Mouse (Mus musculus) embryonic facial prominence, embryonic 10.5 days (tissue): ENCODE measurements around the gene Pnmal1. TPM values are rescaled to one million over a fixed set of nuclear protein-coding genes. Genes with fewer than 3 reads are reported as not detected.
A peak's percentile ranks its signal among the peaks of the same experiment; 100 is the strongest.

Experiments used
- DNase-seq: peaks from one replicate; pipeline ENCODE4 v3.0.0-alpha.2; 2017; ENCODE audit warnings: low spot score
- H3K27ac ChIP-seq: fragments of 300-500 bp; sonication (generic); replicated peaks from 2 replicates; pipeline ENCODE4 v1.5.1; 2016; ENCODE audit warnings: mild to moderate bottlenecking
- H3K27me3 ChIP-seq: fragments of 300-500 bp; sonication (generic); replicated peaks from 2 replicates; pipeline ENCODE4 v1.6.1; 2016; ENCODE audit warnings: low read depth, mild to moderate bottlenecking; ENCODE audit not compliant: poor library complexity, severe bottlenecking
- H3K36me3 ChIP-seq: fragments of 300-500 bp; sonication (generic); replicated peaks from 2 replicates; pipeline ENCODE4 v1.6.1; 2016; ENCODE audit warnings: mild to moderate bottlenecking, moderate library complexity
- H3K4me1 ChIP-seq: fragments of 300-500 bp; sonication (generic); 2 replicates; pipeline ENCODE4 v1.6.1; 2016
- H3K4me3 ChIP-seq: fragments of 300-500 bp; sonication (generic); 2 replicates; pipeline ENCODE4 v1.5.1; 2016; ENCODE audit warnings: mild to moderate bottlenecking, moderate library complexity
- H3K9me3 ChIP-seq: fragments of 300-500 bp; sonication (generic); 2 replicates; pipeline ENCODE4 v1.6.1; 2016; ENCODE audit warnings: mild to moderate bottlenecking
- WGBS: fragments of 180-500 bp; shearing (Covaris S2); methylation state at CpG from one replicate; pipeline ENCODE4 v1.1.7; 2016; 5-methylcytosine and 5-hydroxymethylcytosine counted together
- polyA plus RNA-seq: library from polyadenylated mRNA; unstranded; fragments of >200 nt; fragmentation: Nextera tagmentation; extraction: Ambion mirVana; gene quantifications from 2 replicates; pipeline ENCODE4 v1.2.1, GENCODE M21; 2016

Gene Pnmal1
- polyA plus RNA-seq, 1 experiment from 2014 or later: 4.0 TPM

DNA sequence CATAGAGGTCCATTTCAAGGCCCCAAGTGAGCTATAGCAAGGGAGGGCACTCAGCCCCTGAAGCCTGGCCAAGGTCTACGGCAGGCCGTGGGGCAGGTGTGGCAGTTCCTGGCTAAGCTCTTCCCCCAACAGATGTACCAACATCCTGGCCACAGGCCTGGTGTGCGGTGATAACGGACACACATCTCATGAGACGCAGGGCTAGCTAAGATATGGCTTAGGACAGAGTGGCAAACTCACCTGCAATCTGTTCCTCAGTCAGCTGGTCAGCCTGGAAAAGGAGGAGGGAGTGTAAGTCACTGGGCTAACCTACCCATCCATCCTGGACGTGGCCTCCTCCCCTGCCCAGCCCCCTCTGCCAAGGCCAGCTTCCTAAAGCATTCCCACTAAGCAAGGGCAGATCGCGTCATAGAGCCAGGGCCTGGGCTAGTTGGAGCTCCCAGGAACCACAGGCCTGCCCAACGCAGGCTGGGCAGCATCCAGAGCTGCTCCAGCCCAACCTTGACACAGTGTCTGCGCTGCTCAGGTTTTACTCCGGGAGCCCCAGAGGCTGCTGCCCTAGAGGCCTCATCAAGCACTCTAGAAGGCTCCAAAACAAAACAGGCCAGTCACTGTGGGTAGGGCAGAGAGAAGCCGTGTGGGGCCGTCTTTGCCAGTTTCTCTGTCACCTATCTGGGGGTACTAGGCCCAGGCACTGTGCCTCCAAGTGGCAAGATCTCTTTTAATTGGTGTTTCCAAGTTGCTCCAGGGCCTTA, 39.9 kb upstream of the Pnmal1 start:
- H3K27ac ChIP-seq: peak overlapping the region; percentile 40
- 0 out of 2 replicates have a peak overlapping the region, but pooled peaks have one; percentile 23 for H3K4me3 ChIP-seq
- 91% methylated on average over 13 of the region's 13 CpGs for WGBS
- no peaks in the 10 kb centered on the region for H3K9me3 ChIP-seq
- no peak for DNase-seq
- H3K36me3 ChIP-seq: peaks cover 75% of the 10 kb centered on the region
- H3K27me3 ChIP-seq: no peaks in the 10 kb centered on the region
- peaks cover 51% of the 10 kb centered on the region for H3K4me1 ChIP-seq

DNA sequence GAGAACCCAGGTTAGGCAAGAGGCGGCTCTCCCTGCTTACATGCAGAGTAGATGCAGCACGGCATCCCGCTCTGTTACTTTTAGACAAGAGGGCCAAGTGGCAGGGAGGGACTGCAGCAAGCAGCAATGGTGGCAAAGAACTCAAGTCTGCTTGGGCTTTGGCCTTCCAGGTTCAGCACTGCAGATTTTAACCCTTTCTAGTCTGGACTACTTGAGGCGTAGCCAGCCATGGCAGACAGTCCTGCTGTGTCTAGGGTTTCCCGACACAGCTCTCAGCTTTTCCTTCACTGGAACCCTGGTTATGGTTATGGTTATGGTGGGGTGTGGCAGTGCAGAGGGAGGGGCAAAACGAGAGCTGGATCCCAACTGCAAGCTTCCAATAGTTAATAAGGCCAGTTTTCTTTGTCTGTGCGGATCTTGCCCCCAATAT, 39.3 kb upstream of the Pnmal1 start:
- DNase-seq: no peak
- Histone ChIP-seq H3K36me3 (peaks cover 69% of the 10 kb centered on the region), H3K27me3 (no peaks in the 10 kb centered on the region), H3K4me1 (peaks cover 51% of the 10 kb centered on the region), H3K4me3 (0 out of 2 replicates have a peak overlapping the region, but pooled peaks have one; percentile 23), H3K27ac (peak overlapping the region; percentile 40), H3K9me3 (no peaks in the 10 kb centered on the region)
- WGBS: 84% methylated on average over 7 of the region's 7 CpGs

DNA sequence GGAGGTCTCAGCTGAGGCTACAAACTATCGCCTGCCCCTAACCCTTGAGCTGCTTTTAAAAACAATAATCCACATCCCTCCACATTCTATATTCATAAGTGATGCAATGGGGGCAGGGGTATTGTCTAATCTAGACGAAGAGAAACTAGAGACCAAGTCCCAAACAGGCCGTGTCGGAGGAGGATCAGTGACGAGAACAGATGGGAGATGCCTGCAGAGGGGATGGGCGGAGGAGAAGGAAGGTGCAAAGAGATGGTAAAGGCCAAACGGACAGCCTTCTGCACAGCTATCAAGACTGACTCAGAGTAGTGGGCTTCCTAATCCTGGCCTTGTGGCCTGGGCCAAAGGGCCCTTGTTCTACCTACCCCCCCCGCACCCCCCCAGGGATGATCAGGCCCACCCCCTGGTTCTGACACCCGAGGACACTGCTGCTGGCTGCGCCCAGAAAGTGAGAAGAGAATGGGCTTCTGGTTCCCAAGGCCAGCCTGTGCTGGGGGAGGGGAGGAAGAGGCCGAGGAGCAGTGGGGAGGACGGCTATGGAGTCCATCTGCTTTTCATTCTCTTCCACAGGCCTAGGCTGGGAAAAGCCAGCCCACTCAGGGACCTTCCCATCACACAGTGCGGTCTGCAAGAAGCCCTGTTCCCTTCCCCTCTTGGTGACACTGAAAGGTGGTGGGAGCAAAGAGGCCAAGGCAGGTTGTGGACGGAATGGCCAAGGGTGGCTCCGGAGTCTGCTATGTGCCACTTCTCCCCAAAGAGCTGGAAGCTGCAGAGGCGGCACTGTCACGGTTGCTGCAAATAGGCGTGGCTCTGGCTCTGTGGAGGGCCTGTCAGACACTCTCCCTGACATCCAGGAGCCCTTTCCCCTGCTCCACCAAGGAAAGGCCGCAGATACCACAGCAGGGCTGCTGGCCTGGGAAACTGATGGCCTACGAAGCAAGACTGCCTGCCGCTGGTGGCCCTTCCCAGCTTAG, 38.4 kb upstream of the Pnmal1 start:
- Histone ChIP-seq H3K4me1 (peaks cover 51% of the 10 kb centered on the region), H3K27me3 (no peaks in the 10 kb centered on the region), H3K27ac (peak overlapping the region; percentile 98), H3K36me3 (peaks cover 60% of the 10 kb centered on the region), H3K4me3 (peak overlapping the region; percentile 96), H3K9me3 (no peaks in the 10 kb centered on the region)
- DNase-seq: peak; percentile 69
- whole genome bisulfite sequencing: 47% methylated on average over 21 of the region's 21 CpGs

DNA sequence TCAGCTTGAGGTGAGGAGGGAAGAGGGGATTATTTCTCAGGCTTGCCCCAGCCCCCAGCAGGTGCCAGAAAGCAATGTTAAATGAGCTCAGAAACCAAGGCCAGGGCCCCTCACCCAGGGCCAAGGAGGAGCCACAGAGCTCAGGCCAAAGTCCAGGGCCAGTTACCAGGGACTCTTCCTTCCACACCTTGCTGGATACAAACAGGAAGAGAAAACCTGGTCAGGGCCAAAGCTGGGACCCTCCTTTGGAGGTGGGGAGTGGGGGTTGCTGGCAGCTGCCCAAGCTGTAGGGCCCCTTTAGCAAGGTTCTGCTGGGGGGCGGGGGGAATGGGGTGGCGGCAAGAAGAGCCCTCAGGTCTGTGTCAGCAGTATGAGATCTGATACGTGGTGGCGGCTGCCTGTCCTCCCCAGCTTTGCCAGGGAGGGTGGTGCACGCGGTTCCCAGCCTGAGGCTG, 37.6 kb upstream of the Pnmal1 start:
- peaks cover 51% of the 10 kb centered on the region for H3K4me1 ChIP-seq
- no peak for DNase-seq
- H3K27ac ChIP-seq: peak overlapping the region; percentile 98
- H3K9me3 ChIP-seq: no peaks in the 10 kb centered on the region
- H3K4me3 ChIP-seq: peak overlapping the region; percentile 96
- no peaks in the 10 kb centered on the region for H3K27me3 ChIP-seq
- H3K36me3 ChIP-seq: peaks cover 52% of the 10 kb centered on the region
- WGBS: 59% methylated on average over 6 of the region's 6 CpGs

DNA sequence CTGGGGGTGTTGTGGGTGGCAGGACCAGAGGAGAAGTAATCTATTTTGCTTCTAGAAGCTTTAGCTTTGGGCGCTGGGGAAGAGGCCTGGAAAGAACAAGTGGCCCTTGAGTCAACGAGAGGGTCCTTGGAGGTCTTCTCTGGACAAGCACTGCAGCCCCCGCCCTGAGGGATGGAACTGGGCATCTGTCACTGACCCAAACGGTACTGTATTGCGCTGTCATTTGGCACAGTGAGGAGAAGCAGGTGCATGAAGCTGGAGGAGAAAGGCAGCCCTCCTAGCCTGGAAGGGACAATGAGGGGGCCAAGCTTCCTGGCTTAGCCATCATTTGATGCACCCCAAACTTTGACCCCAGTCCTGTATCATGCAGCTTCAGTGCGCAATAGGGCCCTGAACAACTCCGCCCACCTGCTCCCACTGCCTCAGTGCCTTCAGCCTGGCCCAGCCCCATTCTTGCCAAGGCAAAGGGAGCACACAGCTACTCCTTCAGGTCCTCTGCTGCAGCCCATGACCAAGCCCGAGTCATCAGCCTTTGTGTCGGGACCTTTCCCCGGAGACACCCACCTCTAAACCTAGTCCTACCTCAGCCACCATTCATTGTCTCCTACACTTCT, 37.0 kb upstream of the Pnmal1 start:
- H3K36me3 ChIP-seq: peaks cover 46% of the 10 kb centered on the region
- H3K4me3 ChIP-seq: peak overlapping the region; percentile 96
- 57% methylated on average over 10 of the region's 10 CpGs for WGBS
- H3K4me1 ChIP-seq: peaks cover 51% of the 10 kb centered on the region
- DNase-seq: peak; percentile 20
- no peaks in the 10 kb centered on the region for H3K27me3 ChIP-seq
- no peaks in the 10 kb centered on the region for H3K9me3 ChIP-seq
- H3K27ac ChIP-seq: peak overlapping the region; percentile 98

DNA sequence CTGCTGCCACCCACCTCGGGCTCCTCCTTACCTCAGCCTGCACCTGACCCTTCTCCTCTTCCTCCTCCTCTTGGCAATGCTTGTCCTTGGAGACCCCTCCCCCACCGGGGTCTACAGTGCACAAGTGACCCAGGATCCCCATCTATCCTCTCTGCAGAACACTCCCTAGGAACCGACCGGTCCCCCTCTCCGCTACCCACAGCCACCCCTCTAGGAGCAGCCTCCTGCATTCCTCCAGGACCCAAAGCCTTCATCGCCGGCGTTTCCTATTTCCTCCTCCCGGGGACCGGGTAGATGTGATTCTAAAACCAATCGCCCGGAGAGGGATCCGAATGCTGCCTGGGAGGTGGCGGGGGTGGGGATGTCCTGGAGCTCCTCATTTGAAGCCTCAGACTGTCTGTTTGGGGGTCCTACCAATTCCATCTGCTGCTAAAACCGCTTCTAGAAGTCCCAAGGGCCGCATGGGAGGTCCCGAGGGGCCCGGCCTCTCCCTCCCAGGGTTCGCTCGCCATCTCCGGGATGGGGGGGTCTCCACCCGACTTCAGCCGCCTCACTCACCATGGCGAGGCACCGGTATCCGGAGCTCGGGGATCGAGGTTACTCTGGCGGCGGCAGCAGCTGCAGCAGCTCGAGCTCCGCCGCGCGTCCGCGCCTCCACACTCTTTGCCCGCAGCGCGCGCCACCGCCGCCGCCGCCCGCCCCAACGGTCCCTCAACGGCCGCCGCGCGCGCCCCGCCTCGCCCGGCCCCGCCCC, 36.0 kb upstream of the Pnmal1 start:
- Histone ChIP-seq H3K4me3 (peak overlapping the region; percentile 96), H3K9me3 (no peaks in the 10 kb centered on the region), H3K27me3 (no peaks in the 10 kb centered on the region), H3K4me1 (peaks cover 45% of the 10 kb centered on the region), H3K27ac (peak overlapping the region; percentile 98), H3K36me3 (peaks cover 36% of the 10 kb centered on the region)
- DNase-seq: no peak
- under 1% methylated on average over 57 of the region's 57 CpGs for WGBS

DNA sequence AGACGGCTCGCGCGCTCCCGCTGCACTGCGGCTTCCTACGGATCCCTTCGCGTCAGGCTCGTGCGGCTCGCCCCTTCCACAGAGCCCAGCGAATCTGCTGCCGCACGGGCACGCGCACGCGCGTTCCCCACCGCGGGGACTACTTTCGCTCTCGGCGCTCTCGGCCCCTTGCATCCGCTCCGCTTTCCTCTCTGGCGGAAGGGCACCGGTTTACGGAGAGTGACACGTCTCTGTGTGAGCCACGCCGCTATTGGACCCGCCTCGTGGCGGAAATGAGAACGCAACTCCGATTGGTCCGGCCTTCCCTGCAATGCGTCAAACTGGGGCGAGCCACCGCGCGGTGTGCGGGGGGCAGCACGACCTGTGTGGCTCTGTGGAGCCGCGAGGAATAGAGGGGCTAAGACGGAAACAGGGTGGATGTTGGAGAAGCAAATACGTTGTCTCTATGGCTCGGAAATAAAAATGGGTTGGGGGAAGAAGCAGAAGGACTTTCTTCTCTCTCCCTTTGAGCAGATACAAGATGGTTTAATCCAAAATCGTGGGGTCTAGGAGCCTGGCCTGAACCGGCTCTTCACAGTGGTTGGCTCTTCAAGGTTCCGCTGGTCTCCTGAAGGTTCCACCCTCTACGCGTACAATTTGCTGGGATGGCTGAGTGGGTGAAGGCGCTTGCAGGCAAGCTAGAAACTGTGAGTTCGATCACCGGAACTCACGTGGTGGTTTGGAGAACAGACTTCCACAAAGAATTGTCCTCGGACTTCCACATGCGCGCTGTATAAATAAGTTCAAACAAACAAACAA, 35.2 kb upstream of the Pnmal1 start, which contains the start of gene Calm3:
Gene Calm3 (minus strand): TSS at position 78 of the 798 bp plus-strand sequence.
- peak within 1 kb of the TSS; percentile 98 for H3K27ac ChIP-seq
- no peaks in the 10 kb centered on the region for H3K9me3 ChIP-seq
- H3K4me1 ChIP-seq: peaks cover 37% of the 10 kb centered on the region
- peak; percentile 100 for DNase-seq
- peaks cover 29% of the 10 kb centered on the region for H3K36me3 ChIP-seq
- H3K4me3 ChIP-seq: peak within 1 kb of the TSS; percentile 96
- WGBS: under 1% methylated on average over 64 of the region's 64 CpGs
- no peaks in the 10 kb centered on the region for H3K27me3 ChIP-seq

DNA sequence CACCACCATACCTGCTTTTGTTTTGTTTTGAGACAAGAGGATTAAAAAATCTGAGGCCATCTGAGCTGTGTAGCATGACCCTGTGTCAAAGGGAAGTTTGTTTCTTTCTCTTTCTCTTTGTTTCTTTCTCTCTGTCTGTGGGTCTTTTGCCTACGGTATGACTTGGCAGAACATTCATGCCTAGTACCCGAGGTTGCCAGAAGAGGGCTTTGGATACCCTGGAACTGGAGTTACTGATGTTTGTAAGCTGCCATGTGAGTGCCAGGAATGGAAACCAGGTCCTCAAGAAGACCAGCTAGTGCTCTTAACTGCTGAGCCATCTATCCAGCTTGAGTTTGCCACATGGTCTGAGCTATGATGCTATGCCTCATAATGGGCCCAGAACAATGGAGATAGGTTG, 31.1 kb upstream of the Pnmal1 start:
- H3K9me3 ChIP-seq: no peaks in the 10 kb centered on the region
- H3K4me1 ChIP-seq: no peaks in the 10 kb centered on the region; the same call in 1 of the 2 replicates
- H3K4me3 ChIP-seq: no peak overlapping the region
- H3K27ac ChIP-seq: no peak overlapping the region
- WGBS: 54% methylated on average over 2 of the region's 2 CpGs
- no peaks in the 10 kb centered on the region for H3K27me3 ChIP-seq
- DNase-seq: no peak
- H3K36me3 ChIP-seq: no peaks in the 10 kb centered on the region

DNA sequence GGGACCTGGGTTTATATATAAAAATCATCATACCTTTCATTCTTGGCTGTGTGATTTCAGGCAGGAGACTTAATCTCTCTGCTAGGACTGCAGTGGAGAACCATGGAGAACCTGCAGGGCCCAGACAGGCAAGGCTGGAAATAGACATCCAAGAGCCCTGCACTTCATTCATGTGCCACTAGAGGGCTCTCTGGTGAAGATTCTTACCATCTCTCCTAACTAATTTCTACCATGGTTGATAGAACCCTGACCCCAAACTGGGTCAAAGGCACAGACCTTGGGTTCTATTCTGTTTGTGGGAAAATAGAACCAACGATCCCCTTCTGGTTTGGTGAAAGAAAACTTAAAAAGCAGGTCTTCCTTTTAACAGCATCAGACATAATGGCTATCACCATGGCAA, 28.6 kb upstream of the Pnmal1 start:
- H3K36me3 ChIP-seq: no peaks in the 10 kb centered on the region
- H3K27ac ChIP-seq: no peak overlapping the region
- no peaks in the 10 kb centered on the region for H3K27me3 ChIP-seq
- no peaks in the 10 kb centered on the region for H3K9me3 ChIP-seq
- WGBS: 13% methylated on average over 1 of the region's 1 CpGs
- DNase-seq: peak; percentile 67
- no peaks in the 10 kb centered on the region; the same call in 1 of the 2 replicates for H3K4me1 ChIP-seq
- no peak overlapping the region for H3K4me3 ChIP-seq

DNA sequence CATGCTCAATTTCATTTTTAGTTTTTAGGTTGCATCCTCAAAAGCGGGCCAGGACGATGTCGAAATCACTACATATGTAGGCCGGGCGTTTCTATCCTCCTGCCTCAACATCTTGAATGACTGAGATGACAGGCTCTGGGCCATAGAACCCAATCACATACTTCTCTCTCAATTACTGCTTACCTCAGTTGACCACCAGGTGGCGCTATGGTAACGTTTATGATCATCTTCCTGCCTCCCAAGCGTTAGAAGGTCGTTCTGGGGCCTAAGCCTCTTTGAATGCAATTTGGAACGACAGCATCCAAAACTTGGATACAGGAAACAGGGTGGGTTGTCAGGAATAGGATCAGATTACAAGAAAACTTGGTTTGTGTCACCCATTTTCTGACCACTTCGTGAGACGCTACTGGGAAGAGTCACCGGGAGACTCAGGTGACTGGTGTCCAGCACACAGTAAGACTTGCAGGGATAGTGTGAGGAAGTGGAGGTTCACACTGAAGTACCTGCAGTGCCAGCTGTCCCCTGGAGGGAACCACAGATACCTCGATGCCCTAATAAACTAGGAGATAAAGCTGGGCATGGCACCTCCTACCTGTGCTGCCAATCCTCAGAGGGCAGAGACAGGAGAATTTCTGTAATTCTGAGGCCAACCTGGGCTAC, 27.4 kb upstream of the Pnmal1 start:
- no peaks in the 10 kb centered on the region for H3K9me3 ChIP-seq
- no peak overlapping the region for H3K4me3 ChIP-seq
- H3K36me3 ChIP-seq: no peaks in the 10 kb centered on the region
- H3K4me1 ChIP-seq: no peaks in the 10 kb centered on the region; the same call in 1 of the 2 replicates
- no peaks in the 10 kb centered on the region for H3K27me3 ChIP-seq
- no peak overlapping the region for H3K27ac ChIP-seq
- 20% methylated on average over 14 of the region's 14 CpGs for WGBS
- peak; percentile 85 for DNase-seq
